Mouse (Mus musculus) heart, postnatal 0 days (tissue): ENCODE results near the gene Arhgap23.

Experiments
- CTCF ChIP-seq: IDR thresholded peaks from 2 replicates; pipeline ENCODE4 v1.5.1; 2016; ENCODE audit warnings: antibody characterized with exemption, control low read depth, low read depth
- EP300 ChIP-seq: IDR thresholded peaks from 2 replicates; pipeline ENCODE4 v1.6.1; 2016; ENCODE audit warnings: antibody characterized with exemption, low read depth

GRCm38 (mm10) chr11:97410958-97411357 lies 4.4 kb upstream of the Arhgap23 start:
- no peak for TF ChIP-seq EP300
- TF ChIP-seq CTCF, result no peak
